Mouse (Mus musculus): ENCODE results near the gene Sugt1.

DNA sequence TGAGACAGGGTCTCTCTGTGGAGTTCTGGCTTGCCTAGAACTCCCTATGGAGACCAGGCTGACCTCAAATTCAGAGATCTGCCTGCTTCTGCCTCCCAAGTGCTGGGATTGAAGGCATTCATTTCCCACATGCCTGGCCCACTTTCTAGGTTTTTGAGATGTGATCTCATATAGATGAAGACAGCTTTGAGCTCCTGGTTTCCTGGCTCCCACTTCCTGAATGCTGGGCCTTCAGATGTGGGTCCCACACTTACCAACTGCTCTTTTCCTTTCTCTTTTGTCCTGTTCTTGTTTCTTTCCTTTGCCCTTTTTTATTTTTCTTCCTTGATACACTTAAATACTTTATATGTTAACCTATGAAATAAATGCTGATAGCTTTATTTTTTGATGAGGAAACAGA lies 49.6 kb upstream of the Sugt1 start:
- no peak for TF ChIP-seq ZC3H11A (IDR thresholded peaks at IDR 0.05; ENCODE audit: borderline replicate concordance, low read depth, low read length)
- TF ChIP-seq MAFK (IDR thresholded peaks at IDR 0.05; ENCODE audit: insufficient read depth, low read depth, low read length): no peak
- TF ChIP-seq ZNF384 (IDR thresholded peaks at IDR 0.05; ENCODE audit: low read depth, low read length): no peak

All from ES-E14 (cell line).